Mouse (Mus musculus): ENCODE measurements around the gene Asb14. TPM values are rescaled to one million over a fixed set of nuclear protein-coding genes. Genes with fewer than 3 reads are reported as not detected.

The Asb14 gene
- polyA plus RNA-seq, 1 experiment from 2014 or later: 0.11 TPM

Other genes starting within 250 kb of the Asb14 start
- gene Pde12, start 224.7 kb upstream of the Asb14 start, polyA plus RNA-seq (2014; fragmentation: Nextera tagmentation; extraction: Ambion mirVana): 12.7 and 13.5 TPM in 2 replicates
- not detected in 2 replicates for gene Dnah12, start 201.3 kb upstream of the Asb14 start, polyA plus RNA-seq (2014; fragmentation: Nextera tagmentation; extraction: Ambion mirVana)
- 34.2 and 36.8 TPM in 2 replicates for gene Appl1, start 76.7 kb downstream of the Asb14 start, polyA plus RNA-seq (2014; fragmentation: Nextera tagmentation; extraction: Ambion mirVana)
- gene Hesx1, start 99.9 kb downstream of the Asb14 start, polyA plus RNA-seq (2014; fragmentation: Nextera tagmentation; extraction: Ambion mirVana): 0.25 and 0.52 TPM in 2 replicates
- 11.3 and 12.3 TPM in 2 replicates for gene Il17rd, start 144.4 kb downstream of the Asb14 start, polyA plus RNA-seq (2014; fragmentation: Nextera tagmentation; extraction: Ambion mirVana)
- 17.8 and 18.7 TPM in 2 replicates for gene Arhgef3, start 220.3 kb downstream of the Asb14 start, polyA plus RNA-seq (2014; fragmentation: Nextera tagmentation; extraction: Ambion mirVana)

Measured in limb, embryonic 11.5 days (tissue).